In the genomic region with DNA sequence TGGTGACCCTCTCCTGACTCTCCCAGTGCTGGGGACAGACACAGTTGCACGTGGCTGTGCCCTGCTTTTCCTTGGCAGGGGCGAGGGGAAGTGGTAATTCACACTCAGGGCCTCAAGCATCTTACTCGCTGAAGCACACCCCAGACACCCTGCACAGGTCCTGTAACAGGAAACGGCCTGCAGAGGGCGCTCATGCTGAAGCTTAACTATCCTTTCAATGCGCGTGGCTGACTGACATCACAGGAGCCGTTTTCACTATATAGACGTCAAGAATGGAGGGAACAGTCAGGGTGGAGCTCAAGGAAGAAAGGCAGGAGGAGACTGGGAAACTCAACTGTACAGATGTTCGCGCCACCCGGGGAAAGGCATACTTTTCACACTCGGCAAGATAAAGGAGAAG, we compare ENCODE assay signal across 9 mouse cellular contexts. TPM values are rescaled to one million over a fixed set of nuclear protein-coding genes. Genes with fewer than 3 reads are reported as not detected.
A peak's percentile ranks its signal among the peaks of the same experiment; 100 is the strongest.
DNase-seq lines count a peak whose midpoint lies in the region; ATAC-seq and TF ChIP-seq lines count a peak whose summit lies in the region.
"Had no signal": no experiment of that assay in that cellular context is flagged by ENCODE, and none has a peak within 500 bp of the region (broad histone marks: within the 10 kb centered on the region; RNA-seq: fewer than 3 reads in every experiment).

No protein-coding gene starts in this region.

- peak; percentile 48 for TF ChIP-seq RAD21 in MEL (IDR thresholded peaks at IDR 0.05; ENCODE audit: low read depth, low read length)

- 59% methylated on average over 13 of the region's 13 CpGs for WGBS in forebrain, embryonic 10.5 days
- 51% methylated on average over 13 of the region's 13 CpGs for WGBS in midbrain, postnatal 0 days

- H3K27me3 ChIP-seq in MEL (ENCODE audit: control insufficient read depth in 1 of 2, insufficient read depth in 2 of 2, low read length in 2 of 2): no peaks in the 10 kb centered on the region
- no peaks in the 10 kb centered on the region for H3K27me3 ChIP-seq in forebrain, embryonic 10.5 days (ENCODE audit: poor library complexity, severe bottlenecking)
- no peaks in the 10 kb centered on the region for H3K27me3 ChIP-seq in midbrain, postnatal 0 days (ENCODE audit: insufficient read depth, low read length)
- H3K27me3 ChIP-seq: megakaryocyte, embryonic 14.5 days had no signal

- no peak for TF ChIP-seq EP300 in MEL (IDR thresholded peaks at IDR 0.05; ENCODE audit: low read depth in 1 of 2, low read length in 2 of 2)

- TF ChIP-seq CTCF in MEL (IDR thresholded peaks at IDR 0.05 in 2 of 3, conservative IDR thresholded peaks at IDR 0.05 in 1 of 3; ENCODE audit: control insufficient read depth in 1 of 3, insufficient read depth in 1 of 3, low read depth in 2 of 3, low read length in 3 of 3, poor library complexity in 1 of 3, severe bottlenecking in 1 of 3): peak; percentile 53 to 72 (median 61)
- peak; percentile 73 for TF ChIP-seq CTCF in midbrain, postnatal 0 days (IDR thresholded peaks at IDR 0.05)

- no peaks in the 10 kb centered on the region for H3K9me3 ChIP-seq in MEL (replicated peaks; ENCODE audit: insufficient read depth, low read length)
- peaks cover 5% of the 10 kb centered on the region; the same call in 1 of the 2 replicates for H3K9me3 ChIP-seq in forebrain, embryonic 10.5 days
- H3K9me3 ChIP-seq in midbrain, postnatal 0 days (ENCODE audit: low read length): no peaks in the 10 kb centered on the region
- H3K9me3 ChIP-seq: megakaryocyte, embryonic 14.5 days had no signal

- no peaks in the 10 kb centered on the region for H3K4me1 ChIP-seq in MEL (ENCODE audit: control insufficient read depth in 1 of 2, insufficient read depth in 2 of 2, low read length in 2 of 2)
- no peaks in the 10 kb centered on the region for H3K4me1 ChIP-seq in forebrain, embryonic 10.5 days
- H3K4me1 ChIP-seq in midbrain, postnatal 0 days (ENCODE audit: insufficient read depth, low read length): no peaks in the 10 kb centered on the region
- H3K4me1 ChIP-seq: megakaryocyte, embryonic 14.5 days had no signal

- intact Hi-C loops in left cerebral cortex, postnatal 25 days (cut with DNase I): loop anchor here (10.0 kb wide), 1 partner anchor 413 kb away; no protein-coding TSS in a partner anchor

- no peaks in the 10 kb centered on the region for H3K36me3 ChIP-seq in MEL (ENCODE audit: control insufficient read depth in 1 of 2, insufficient read depth in 2 of 2, low read length in 2 of 2)
- H3K36me3 ChIP-seq in forebrain, embryonic 10.5 days (replicated peaks): peaks cover 86% of the 10 kb centered on the region
- peaks cover 63% of the 10 kb centered on the region for H3K36me3 ChIP-seq in midbrain, postnatal 0 days (ENCODE audit: insufficient read depth, low read length)

- H3K9ac ChIP-seq in MEL (ENCODE audit: control insufficient read depth, low read depth, low read length, poor library complexity, severe bottlenecking): no peak overlapping the region
- no peak overlapping the region for H3K9ac ChIP-seq in midbrain, postnatal 0 days (replicated peaks; ENCODE audit: low read length, poor library complexity, severe bottlenecking)

- no peak overlapping the region for H3K4me2 ChIP-seq in midbrain, postnatal 0 days (ENCODE audit: low read depth, low read length, poor library complexity, severe bottlenecking)

- no peak for TF ChIP-seq POLR2A in MEL (IDR thresholded peaks at IDR 0.05; ENCODE audit: control insufficient read depth in 1 of 2, insufficient read depth in 1 of 2, low read depth in 1 of 2, low read length in 2 of 2, poor library complexity in 1 of 2)

- no peaks in the 10 kb centered on the region for H3K79me2 ChIP-seq in MEL (ENCODE audit: control insufficient read depth, insufficient read depth, low read length, poor library complexity)

- H3K4me3 ChIP-seq in MEL (ENCODE audit: control insufficient read depth in 1 of 2, insufficient read depth in 1 of 2, low read depth in 2 of 2, low read length in 2 of 2): no peak overlapping the region
- no peak overlapping the region for H3K4me3 ChIP-seq in forebrain, embryonic 10.5 days
- H3K4me3 ChIP-seq in midbrain, postnatal 0 days (ENCODE audit: low read depth, low read length): no peak overlapping the region
- H3K4me3 ChIP-seq: megakaryocyte, embryonic 14.5 days had no signal

- no peak overlapping the region for H3K27ac ChIP-seq in MEL (ENCODE audit: control insufficient read depth, low read depth, low read length)
- H3K27ac ChIP-seq in forebrain, embryonic 10.5 days: no peak overlapping the region
- no peak overlapping the region for H3K27ac ChIP-seq in midbrain, postnatal 0 days (ENCODE audit: low read depth, low read length)

- peak; percentile 56; the same call in 1 of the 2 replicates for ATAC-seq in midbrain, postnatal 0 days (ENCODE audit: low FRiP score)

- peak; percentile 17 for DNase-seq in kidney, adult 9 months
- no peak for DNase-seq in kidney, adult 11 months
- peak; percentile 55 for DNase-seq in MEL (ENCODE audit: low read depth, low spot score)
- peak; percentile 19 for DNase-seq in c-Kit-positive CD71-negative TER-119-negative erythroid progenitor cells, embryonic 14.5 days (ENCODE audit: low read depth)
- DNase-seq in forebrain, embryonic 10.5 days (ENCODE audit: extremely low spot score, low spot score): peak; percentile 40
- peak; percentile 49 to 66 for DNase-seq in left cerebral cortex, postnatal 25 days (ENCODE audit: low spot score in 2 of 2)
- DNase-seq in midbrain, postnatal 0 days (ENCODE audit: low spot score): peak; percentile 83
- DNase-seq in urinary bladder, postnatal 10 days (ENCODE audit: low spot score): no peak

TF ChIP-seq in MEL, 35 proteins besides CTCF, POLR2A, EP300 and RAD21:
- TF ChIP-seq CHD1 (IDR thresholded peaks at IDR 0.05; ENCODE audit: low read depth, low read length) (no peak), SMC3 (IDR thresholded peaks at IDR 0.05; ENCODE audit: low read depth, low read length) (peak; percentile 46)

RNA-seq across cellular contexts. Expression of a gene that starts 23.8 kb away (rescaled TPM):
- total RNA-seq in MEL (2012; rRNA removed): 0.36 and 0.42 TPM in 2 replicates
- polyA plus RNA-seq in MEL (2012; ENCODE audit: insufficient read depth in 1 of 2, insufficient read length in 2 of 2, low read depth in 1 of 2, low replicate concordance in 2 of 2, missing spikeins in 1 of 2): under 1 TPM in 1 of 2 experiments, not detected in 1; 0.71 TPM
- polyA plus RNA-seq in forebrain, embryonic 10.5 days (2016; fragmentation: Nextera tagmentation; extraction: Ambion mirVana): 0.71 and 1.2 TPM in 2 replicates
- total RNA-seq in left cerebral cortex, postnatal 25 days (2021): 10 to 100 TPM; 18.2 to 23.0 TPM
- 6.9 and 7.9 TPM in 2 replicates for total RNA-seq in midbrain, postnatal 0 days (2014; rRNA removed)
- polyA plus RNA-seq in midbrain, postnatal 0 days (2015; fragmentation: Nextera tagmentation; extraction: Ambion mirVana): 5.4 and 6.0 TPM in 2 replicates

Comparison
In these comparisons a context has a peak if more than half of its experiments do, and no peak if none do; other contexts are left out.
1. DNase-seq: peak in kidney, adult 9 months (single experiment), MEL (single experiment), c-Kit-positive CD71-negative TER-119-negative erythroid progenitor cells, embryonic 14.5 days (single experiment), forebrain, embryonic 10.5 days (single experiment), left cerebral cortex, postnatal 25 days (2 of 2) and midbrain, postnatal 0 days (single experiment); none in kidney, adult 11 months (single experiment) and urinary bladder, postnatal 10 days (single experiment).